Mouse (Mus musculus) midbrain, embryonic 15.5 days (tissue): ENCODE results near the gene Cdc14b. TPM values are rescaled to one million over a fixed set of nuclear protein-coding genes. Genes with fewer than 3 reads are reported as not detected.

Experiments
- ATAC-seq: fragments of 200-750 bp; cut with Nextera tagmentation; replicated peaks from 2 replicates; pipeline ENCODE4 v1.8.0; 2017; ENCODE audit warnings: moderate TSS enrichment
- H3K27ac ChIP-seq: fragments of 300-500 bp; sonication (generic); 2 replicates; pipeline ENCODE4 v1.5.1; 2015; ENCODE audit warnings: mild to moderate bottlenecking, inconsistent platforms
- H3K27me3 ChIP-seq: fragments of 300-500 bp; sonication (generic); replicated peaks from 2 replicates; pipeline ENCODE4 v1.6.1; 2015; ENCODE audit warnings: inconsistent platforms
- H3K36me3 ChIP-seq: fragments of 300-500 bp; sonication (generic); replicated peaks from 2 replicates; pipeline ENCODE4 v1.6.1; 2015; ENCODE audit warnings: inconsistent platforms
- H3K4me1 ChIP-seq: fragments of 300-500 bp; sonication (generic); 2 replicates; pipeline ENCODE4 v1.6.1; 2015; ENCODE audit warnings: inconsistent platforms
- H3K4me2 ChIP-seq: fragments of 300-500 bp; sonication (generic); 2 replicates; pipeline ENCODE4 v1.6.1; 2015; ENCODE audit warnings: inconsistent platforms, mild to moderate bottlenecking, moderate library complexity
- H3K4me3 ChIP-seq: fragments of 300-500 bp; sonication (generic); 2 replicates; pipeline ENCODE4 v1.5.1; 2015; ENCODE audit warnings: mild to moderate bottlenecking, inconsistent platforms
- H3K9ac ChIP-seq: fragments of 300-500 bp; sonication (generic); 2 replicates; pipeline ENCODE4 v1.6.1; 2015; ENCODE audit warnings: mild to moderate bottlenecking, inconsistent platforms
- H3K9me3 ChIP-seq: fragments of 300-500 bp; sonication (generic); 2 replicates; pipeline ENCODE4 v1.6.1; 2016; ENCODE audit warnings: inconsistent platforms
- WGBS: fragments of 180-500 bp; shearing (Covaris S2); methylation state at CpG from one replicate; pipeline ENCODE4 v1.1.7; 2015; ENCODE audit warnings: mixed read lengths; 5-methylcytosine and 5-hydroxymethylcytosine counted together
- polyA plus RNA-seq: library from polyadenylated mRNA; unstranded; fragments of >200 nt; fragmentation: Nextera tagmentation; extraction: Ambion mirVana; gene quantifications from 2 replicates; pipeline ENCODE4 v1.2.1, GENCODE M21; 2015

Cdc14b gene
- 2.4 and 2.5 TPM in 2 replicates for polyA plus RNA-seq

- WGBS: under 1% methylated on average over 55 of the region's 57 CpGs
- H3K9ac ChIP-seq: peak within 1 kb of the TSS; percentile 48
- H3K27ac ChIP-seq: no peak within 1 kb of the TSS
- peak; percentile 98 for ATAC-seq
- peaks cover 28% of the 10 kb centered on the region for H3K27me3 ChIP-seq
- peak within 1 kb of the TSS; percentile 79 for H3K4me3 ChIP-seq
- H3K36me3 ChIP-seq: no peaks in the 10 kb centered on the region
- H3K4me2 ChIP-seq: peak within 1 kb of the TSS; percentile 99
- H3K9me3 ChIP-seq: no peaks in the 10 kb centered on the region
- H3K4me1 ChIP-seq: peaks cover 19% of the 10 kb centered on the region
Observed at GRCm38 (mm10) chr13:64274879-64275753, at the start of gene Cdc14b. TSS of gene Cdc14b (minus strand) at chr13:64275290.

GRCm38 (mm10) chr13:64322561-64323281 lies 47.6 kb upstream of the Cdc14b start:
- ATAC-seq: no peak
- Histone ChIP-seq H3K4me2 (no peak overlapping the region), H3K27ac (no peak overlapping the region), H3K36me3 (no peaks in the 10 kb centered on the region), H3K9ac (no peak overlapping the region), H3K4me3 (no peak overlapping the region), H3K27me3 (no peaks in the 10 kb centered on the region), H3K9me3 (no peaks in the 10 kb centered on the region), H3K4me1 (no peaks in the 10 kb centered on the region)
- 88% methylated on average over 8 of the region's 8 CpGs for WGBS

- Histone ChIP-seq H3K4me3 (no peak overlapping the region), H3K27ac (no peak overlapping the region), H3K36me3 (no peaks in the 10 kb centered on the region), H3K4me2 (no peak overlapping the region), H3K27me3 (no peaks in the 10 kb centered on the region), H3K4me1 (no peaks in the 10 kb centered on the region), H3K9ac (no peak overlapping the region), H3K9me3 (no peaks in the 10 kb centered on the region)
- 86% methylated on average over 8 of the region's 8 CpGs for WGBS
- no peak for ATAC-seq
Observed at GRCm38 (mm10) chr13:64320334-64320733, 45.2 kb upstream of the Cdc14b start.

- Histone ChIP-seq H3K36me3 (no peaks in the 10 kb centered on the region), H3K9ac (no peak overlapping the region), H3K4me1 (no peaks in the 10 kb centered on the region), H3K27me3 (no peaks in the 10 kb centered on the region), H3K27ac (no peak overlapping the region), H3K4me2 (no peak overlapping the region), H3K9me3 (no peaks in the 10 kb centered on the region), H3K4me3 (no peak overlapping the region)
- no peak for ATAC-seq
Observed at GRCm38 (mm10) chr13:64319782-64320181, 44.7 kb upstream of the Cdc14b start.

- H3K9me3 ChIP-seq: no peaks in the 10 kb centered on the region
- H3K27me3 ChIP-seq: no peaks in the 10 kb centered on the region
- H3K36me3 ChIP-seq: no peaks in the 10 kb centered on the region
- no peak for ATAC-seq
- H3K4me3 ChIP-seq: no peak overlapping the region
- H3K4me2 ChIP-seq: no peak overlapping the region
- no peak overlapping the region for H3K9ac ChIP-seq
- whole genome bisulfite sequencing: 50% methylated on average over 2 of the region's 2 CpGs
- H3K4me1 ChIP-seq: no peaks in the 10 kb centered on the region
- no peak overlapping the region for H3K27ac ChIP-seq
Observed at GRCm38 (mm10) chr13:64318355-64318754, 43.3 kb upstream of the Cdc14b start.

- Histone ChIP-seq H3K9ac (no peak overlapping the region), H3K9me3 (no peaks in the 10 kb centered on the region), H3K4me2 (no peak overlapping the region), H3K4me1 (peaks cover 11% of the 10 kb centered on the region), H3K36me3 (no peaks in the 10 kb centered on the region), H3K27ac (no peak overlapping the region), H3K4me3 (no peak overlapping the region), H3K27me3 (no peaks in the 10 kb centered on the region)
- WGBS: 2% methylated on average over 3 of the region's 3 CpGs
- no peak for ATAC-seq
Observed at GRCm38 (mm10) chr13:64315483-64316050, 40.5 kb upstream of the Cdc14b start.

GRCm38 (mm10) chr13:64314041-64314440 lies 39.0 kb upstream of the Cdc14b start:
- Histone ChIP-seq H3K4me1 (peaks cover 11% of the 10 kb centered on the region), H3K4me3 (no peak overlapping the region), H3K4me2 (no peak overlapping the region), H3K27me3 (no peaks in the 10 kb centered on the region), H3K9ac (no peak overlapping the region), H3K9me3 (no peaks in the 10 kb centered on the region), H3K27ac (no peak overlapping the region), H3K36me3 (no peaks in the 10 kb centered on the region)
- no peak for ATAC-seq
- 72% methylated on average over 3 of the region's 3 CpGs for WGBS

- ATAC-seq: peak; percentile 78
- 1% methylated on average over 2 of the region's 2 CpGs for WGBS
- peaks cover 11% of the 10 kb centered on the region for H3K4me1 ChIP-seq
Observed at GRCm38 (mm10) chr13:64312916-64313289, 37.8 kb upstream of the Cdc14b start.

GRCm38 (mm10) chr13:64312024-64312915 lies 37.2 kb upstream of the Cdc14b start, which contains the start of gene Aaed1:
TSS of gene Aaed1 (minus strand) at chr13:64312710.
- Histone ChIP-seq H3K4me3 (peak within 1 kb of the TSS; percentile 85), H3K4me1 (peaks cover 11% of the 10 kb centered on the region), H3K27me3 (no peaks in the 10 kb centered on the region), H3K9me3 (no peaks in the 10 kb centered on the region), H3K36me3 (no peaks in the 10 kb centered on the region), H3K4me2 (peak within 1 kb of the TSS; percentile 60), H3K9ac (peak within 1 kb of the TSS; percentile 60), H3K27ac (peak within 1 kb of the TSS; percentile 84)
- ATAC-seq: peak; percentile 95
- under 1% methylated on average over 54 of the region's 74 CpGs for WGBS

More at GRCm38 (mm10) chr13:64312916-64313289, 37.8 kb upstream of the Cdc14b start:
- peak overlapping the region; percentile 60 for H3K9ac ChIP-seq
- peak overlapping the region; percentile 85 for H3K4me3 ChIP-seq
- H3K27me3 ChIP-seq: no peaks in the 10 kb centered on the region
- H3K4me2 ChIP-seq: peak overlapping the region; percentile 60
- peak overlapping the region; percentile 84 for H3K27ac ChIP-seq
- no peaks in the 10 kb centered on the region for H3K36me3 ChIP-seq
- no peaks in the 10 kb centered on the region for H3K9me3 ChIP-seq

GRCm38 (mm10) chr13:64311266-64311665 lies 36.2 kb upstream of the Cdc14b start:
- peak overlapping the region; percentile 60; the same call in 1 of the 2 replicates for H3K9ac ChIP-seq
- peak overlapping the region; percentile 60 for H3K4me2 ChIP-seq
- WGBS: 88% methylated on average over 1 of the region's 1 CpGs
- no peak for ATAC-seq
- H3K4me1 ChIP-seq: peaks cover 11% of the 10 kb centered on the region
- no peak overlapping the region; the same call in 1 of the 2 replicates for H3K27ac ChIP-seq
- H3K4me3 ChIP-seq: peak overlapping the region; percentile 85; the same call in 1 of the 2 replicates
- no peaks in the 10 kb centered on the region for H3K9me3 ChIP-seq
- no peaks in the 10 kb centered on the region for H3K27me3 ChIP-seq
- H3K36me3 ChIP-seq: no peaks in the 10 kb centered on the region

GRCm38 (mm10) chr13:64310585-64310984 lies 35.5 kb upstream of the Cdc14b start:
- Histone ChIP-seq H3K27ac (no peak overlapping the region), H3K4me3 (no peak overlapping the region), H3K9me3 (no peaks in the 10 kb centered on the region), H3K9ac (no peak overlapping the region), H3K27me3 (no peaks in the 10 kb centered on the region), H3K4me2 (no peak overlapping the region), H3K4me1 (peaks cover 11% of the 10 kb centered on the region), H3K36me3 (no peaks in the 10 kb centered on the region)
- 86% methylated on average over 6 of the region's 6 CpGs for WGBS
- ATAC-seq: no peak
